Mouse (Mus musculus): ENCODE results near the gene Olfr555.

DNA sequence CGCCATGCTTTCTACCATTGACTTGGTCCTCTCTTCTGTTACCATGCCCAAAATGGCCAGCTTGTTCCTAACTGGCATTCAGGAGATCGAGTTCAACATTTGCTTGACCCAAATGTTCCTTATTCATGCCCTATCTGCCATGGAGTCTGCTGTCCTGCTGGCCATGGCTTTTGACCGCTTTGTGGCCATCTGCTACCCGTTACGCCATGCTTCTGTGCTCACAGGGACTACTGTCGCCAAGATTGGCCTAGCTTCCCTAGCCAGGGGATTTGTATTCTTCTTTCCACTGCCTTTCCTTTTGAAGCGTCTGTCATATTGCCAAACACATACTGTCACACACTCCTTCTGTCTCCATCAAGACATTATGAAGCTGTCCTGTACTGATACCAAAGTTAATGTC is 39.8 kb downstream of the Olfr555 start:
- TF ChIP-seq CTCF (IDR thresholded peaks at IDR 0.05; ENCODE audit: extremely low read depth, insufficient read depth, low read length) (no peak), POLR2A (IDR thresholded peaks at IDR 0.05; ENCODE audit: extremely low read depth, insufficient read depth, low read length) (no peak)

Measured in cortical plate, adult 2 months (tissue).